Mouse (Mus musculus): ENCODE measurements around the gene Acbd6. TPM values are rescaled to one million over a fixed set of nuclear protein-coding genes. Genes with fewer than 3 reads are reported as not detected.
A peak's percentile ranks its signal among the peaks of the same experiment; 100 is the strongest.

The Acbd6 gene
- polyA plus RNA-seq, 1 experiment from 2014 or later, result 106 TPM

- H3K4me2 ChIP-seq (replicated peaks), result no peak overlapping the region
- H3K4me1 ChIP-seq, result peaks cover 21% of the 10 kb centered on the region
- H3K4me3 ChIP-seq, result no peak overlapping the region
- no peak overlapping the region for H3K27ac ChIP-seq (replicated peaks)
- no peak for ATAC-seq (replicated peaks)
- WGBS, result 81% methylated on average over 4 of the region's 4 CpGs
- H3K9me3 ChIP-seq, result no peaks in the 10 kb centered on the region
- no peak overlapping the region for H3K9ac ChIP-seq (replicated peaks)
- H3K27me3 ChIP-seq, result no peaks in the 10 kb centered on the region
- no peaks in the 10 kb centered on the region for H3K36me3 ChIP-seq
These were observed 50.6 kb downstream of the Acbd6 start for GRCm38 (mm10) chr1:155608524-155608923.

- H3K4me3 ChIP-seq, result no peak overlapping the region
- H3K9ac ChIP-seq (replicated peaks), result no peak overlapping the region
- no peak overlapping the region for H3K4me2 ChIP-seq (replicated peaks)
- H3K27ac ChIP-seq (replicated peaks), result no peak overlapping the region
- ATAC-seq (replicated peaks), result no peak
- no peaks in the 10 kb centered on the region for H3K27me3 ChIP-seq
- no peaks in the 10 kb centered on the region for H3K9me3 ChIP-seq
- WGBS, result 58% methylated on average over 2 of the region's 2 CpGs
- H3K4me1 ChIP-seq, result no peaks in the 10 kb centered on the region
- H3K36me3 ChIP-seq, result no peaks in the 10 kb centered on the region
These were observed 56.5 kb downstream of the Acbd6 start for GRCm38 (mm10) chr1:155614426-155614825.

- H3K4me2 ChIP-seq (replicated peaks), result no peak overlapping the region
- 78% methylated on average over 6 of the region's 6 CpGs for WGBS
- H3K4me3 ChIP-seq, result no peak overlapping the region
- H3K9me3 ChIP-seq, result no peaks in the 10 kb centered on the region
- H3K4me1 ChIP-seq, result no peaks in the 10 kb centered on the region
- H3K27ac ChIP-seq (replicated peaks), result no peak overlapping the region
- no peaks in the 10 kb centered on the region for H3K27me3 ChIP-seq
- peaks cover 4% of the 10 kb centered on the region; the same call in 1 of the 2 replicates for H3K36me3 ChIP-seq
- H3K9ac ChIP-seq (replicated peaks), result no peak overlapping the region
- no peak for ATAC-seq (replicated peaks)
These were observed 63.2 kb downstream of the Acbd6 start for GRCm38 (mm10) chr1:155621075-155621474.

- no peak overlapping the region for H3K27ac ChIP-seq (replicated peaks)
- H3K4me2 ChIP-seq (replicated peaks), result no peak overlapping the region
- no peak for ATAC-seq (replicated peaks)
- H3K27me3 ChIP-seq, result no peaks in the 10 kb centered on the region
- 90% methylated on average over 8 of the region's 8 CpGs for WGBS
- no peaks in the 10 kb centered on the region for H3K9me3 ChIP-seq
- H3K36me3 ChIP-seq, result peaks cover 4% of the 10 kb centered on the region; the same call in 1 of the 2 replicates
- no peak overlapping the region for H3K4me3 ChIP-seq
- H3K9ac ChIP-seq (replicated peaks), result no peak overlapping the region
- H3K4me1 ChIP-seq, result no peaks in the 10 kb centered on the region
These were observed 65.3 kb downstream of the Acbd6 start for GRCm38 (mm10) chr1:155623192-155623591.

GRCm38 (mm10) chr1:155627746-155628145 is 69.8 kb downstream of the Acbd6 start:
- ATAC-seq (replicated peaks), result no peak
- no peak overlapping the region for H3K9ac ChIP-seq (replicated peaks)
- H3K27me3 ChIP-seq, result no peaks in the 10 kb centered on the region
- no peak overlapping the region for H3K4me2 ChIP-seq (replicated peaks)
- H3K4me1 ChIP-seq, result no peaks in the 10 kb centered on the region
- 95% methylated on average over 2 of the region's 2 CpGs for WGBS
- no peak overlapping the region for H3K27ac ChIP-seq (replicated peaks)
- H3K9me3 ChIP-seq, result no peaks in the 10 kb centered on the region
- H3K36me3 ChIP-seq, result peaks cover 4% of the 10 kb centered on the region; the same call in 1 of the 2 replicates
- no peak overlapping the region for H3K4me3 ChIP-seq

- WGBS, result 88% methylated on average over 7 of the region's 7 CpGs
- H3K4me1 ChIP-seq, result no peaks in the 10 kb centered on the region
These were observed 78.7 kb downstream of the Acbd6 start for GRCm38 (mm10) chr1:155636648-155637047.

GRCm38 (mm10) chr1:155645816-155646215 is 87.9 kb downstream of the Acbd6 start:
- H3K9me3 ChIP-seq, result no peaks in the 10 kb centered on the region
- H3K36me3 ChIP-seq, result no peaks in the 10 kb centered on the region
- WGBS, result 81% methylated on average over 5 of the region's 5 CpGs
- H3K4me3 ChIP-seq, result no peak overlapping the region
- no peak for ATAC-seq (replicated peaks)
- no peak overlapping the region for H3K9ac ChIP-seq (replicated peaks)
- no peak overlapping the region for H3K4me2 ChIP-seq (replicated peaks)
- no peak overlapping the region for H3K27ac ChIP-seq (replicated peaks)
- H3K4me1 ChIP-seq, result 0 out of 2 replicates have a peak, but pooled peaks cover 5% of the 10 kb centered on the region
- H3K27me3 ChIP-seq, result no peaks in the 10 kb centered on the region

More at GRCm38 (mm10) chr1:155636648-155637047, 78.7 kb downstream of the Acbd6 start:
- no peak overlapping the region for H3K9ac ChIP-seq (replicated peaks)
- no peaks in the 10 kb centered on the region for H3K27me3 ChIP-seq
- no peak overlapping the region for H3K27ac ChIP-seq (replicated peaks)
- no peak overlapping the region for H3K4me2 ChIP-seq (replicated peaks)
- H3K9me3 ChIP-seq, result no peaks in the 10 kb centered on the region
- H3K4me3 ChIP-seq, result no peak overlapping the region
- no peak for ATAC-seq (replicated peaks)
- no peaks in the 10 kb centered on the region for H3K36me3 ChIP-seq

- Histone ChIP-seq H3K4me3 (no peak overlapping the region), H3K27ac (replicated peaks) (no peak overlapping the region), H3K4me2 (replicated peaks) (no peak overlapping the region), H3K9me3 (no peaks in the 10 kb centered on the region), H3K27me3 (no peaks in the 10 kb centered on the region), H3K4me1 (0 out of 2 replicates have a peak, but pooled peaks cover 5% of the 10 kb centered on the region), H3K36me3 (no peaks in the 10 kb centered on the region), H3K9ac (replicated peaks) (no peak overlapping the region)
- 0 out of 2 replicates have a peak, but pooled peaks have one; percentile 16 for ATAC-seq (replicated peaks)
- WGBS, result 36% methylated on average over 10 of the region's 10 CpGs
These were observed 88.7 kb downstream of the Acbd6 start for GRCm38 (mm10) chr1:155646345-155647307.

GRCm38 (mm10) chr1:155650121-155650846 is 92.4 kb downstream of the Acbd6 start:
- H3K27ac ChIP-seq (replicated peaks), result no peak overlapping the region

GRCm38 (mm10) chr1:155654961-155655360 is 97.0 kb downstream of the Acbd6 start:
- no peak overlapping the region for H3K27ac ChIP-seq (replicated peaks)
- no peak for ATAC-seq (replicated peaks)
- no peak overlapping the region for H3K4me3 ChIP-seq
- H3K9me3 ChIP-seq, result no peaks in the 10 kb centered on the region
- no peaks in the 10 kb centered on the region for H3K36me3 ChIP-seq
- 12% methylated on average over 3 of the region's 3 CpGs for WGBS
- no peak overlapping the region for H3K4me2 ChIP-seq (replicated peaks)
- H3K4me1 ChIP-seq, result 0 out of 2 replicates have a peak, but pooled peaks cover 6% of the 10 kb centered on the region
- H3K9ac ChIP-seq (replicated peaks), result no peak overlapping the region
- no peaks in the 10 kb centered on the region for H3K27me3 ChIP-seq

More at GRCm38 (mm10) chr1:155650121-155650846, 92.4 kb downstream of the Acbd6 start:
- Histone ChIP-seq H3K4me2 (replicated peaks) (no peak overlapping the region), H3K9ac (replicated peaks) (no peak overlapping the region), H3K4me1 (0 out of 2 replicates have a peak, but pooled peaks cover 8% of the 10 kb centered on the region), H3K36me3 (no peaks in the 10 kb centered on the region), H3K27me3 (no peaks in the 10 kb centered on the region), H3K4me3 (no peak overlapping the region), H3K9me3 (no peaks in the 10 kb centered on the region)
- WGBS, result 62% methylated on average over 9 of the region's 9 CpGs
- no peak for ATAC-seq (replicated peaks)

- Histone ChIP-seq H3K27me3 (no peaks in the 10 kb centered on the region), H3K4me2 (replicated peaks) (no peak overlapping the region), H3K27ac (replicated peaks) (no peak overlapping the region), H3K36me3 (no peaks in the 10 kb centered on the region), H3K9me3 (no peaks in the 10 kb centered on the region), H3K4me3 (no peak overlapping the region), H3K9ac (replicated peaks) (no peak overlapping the region), H3K4me1 (0 out of 2 replicates have a peak, but pooled peaks cover 3% of the 10 kb centered on the region)
- ATAC-seq (replicated peaks), result no peak
- 61% methylated on average over 5 of the region's 5 CpGs for WGBS
These were observed 98.4 kb downstream of the Acbd6 start for GRCm38 (mm10) chr1:155656321-155656720.

- Histone ChIP-seq H3K36me3 (no peaks in the 10 kb centered on the region), H3K4me3 (no peak overlapping the region), H3K9me3 (no peaks in the 10 kb centered on the region), H3K27ac (replicated peaks) (no peak overlapping the region), H3K4me1 (no peaks in the 10 kb centered on the region), H3K27me3 (no peaks in the 10 kb centered on the region), H3K4me2 (replicated peaks) (no peak overlapping the region), H3K9ac (replicated peaks) (no peak overlapping the region)
- ATAC-seq (replicated peaks), result no peak
- WGBS, result 92% methylated on average over 5 of the region's 5 CpGs
These were observed 106.1 kb downstream of the Acbd6 start for GRCm38 (mm10) chr1:155663994-155664393.
